ENCODE assay signal across 22 mouse cellular contexts in genomic region chr11:83580699-83581232, GRCm38 (mm10). TPM values are rescaled to one million over a fixed set of nuclear protein-coding genes. Genes with fewer than 3 reads are reported as not detected.
"Had no signal": no experiment of that assay in that cellular context is flagged by ENCODE, and none has a peak within 500 bp of the region (broad histone marks: within the 10 kb centered on the region; RNA-seq: fewer than 3 reads in every experiment).

No protein-coding gene starts in this region.

- H3K9me3 ChIP-seq: limb, embryonic 10.5 days; lung, embryonic 15.5 days; midbrain, embryonic 12.5 days; neural tube, embryonic 12.5 days had no signal

- H3K27ac ChIP-seq: left cerebral cortex, adult 2 months; limb, embryonic 10.5 days; lung, embryonic 15.5 days; midbrain, embryonic 12.5 days; neural tube, embryonic 12.5 days had no signal

- H3K4me2 ChIP-seq: liver, embryonic 11.5 days; lung, embryonic 15.5 days; midbrain, embryonic 12.5 days; neural tube, embryonic 12.5 days had no signal

- H3K4me1 ChIP-seq: midbrain, embryonic 12.5 days; neural tube, embryonic 12.5 days had no signal

- H3K9ac ChIP-seq: lung, embryonic 15.5 days; midbrain, embryonic 12.5 days; neural tube, embryonic 12.5 days had no signal

- DNase-seq: kidney, adult 9 months; kidney, postnatal 10 days; lung, postnatal 14 days; retina, postnatal 1 day; right cerebral cortex, postnatal 4 days; spleen, adult 18-20 months; thymus, adult 18-20 months; thymus, postnatal 14 days had no signal

- H3K27me3 ChIP-seq: lung, embryonic 15.5 days; midbrain, embryonic 12.5 days; neural tube, embryonic 12.5 days had no signal

- H3K4me3 ChIP-seq: left cerebral cortex, adult 2 months; limb, embryonic 10.5 days; lung, embryonic 15.5 days; midbrain, embryonic 12.5 days; neural tube, embryonic 12.5 days had no signal

- H3K36me3 ChIP-seq: limb, embryonic 10.5 days; lung, embryonic 15.5 days; midbrain, embryonic 12.5 days; neural tube, embryonic 12.5 days had no signal

RNA-seq across cellular contexts. Expression of gene Ccl5, which starts 50.4 kb away (rescaled TPM):
- total RNA-seq: layer of hippocampus, postnatal 25 days; left cerebral cortex, adult 2 months; left cerebral cortex, postnatal 14 days; midbrain, postnatal 0 days had no signal
- polyA plus RNA-seq: limb, embryonic 10.5 days; liver, embryonic 11.5 days; midbrain, embryonic 12.5 days; midbrain, postnatal 0 days; neural tube, embryonic 12.5 days had no signal

RNA-seq across cellular contexts. Expression of gene Heatr9, which starts 58.8 kb away (rescaled TPM):
- total RNA-seq: layer of hippocampus, postnatal 25 days; left cerebral cortex, adult 2 months; left cerebral cortex, postnatal 14 days; megakaryocyte-erythroid progenitor cell, adult 5-6 weeks; midbrain, postnatal 0 days; neutrophil, adult 5-6 weeks had no signal
- polyA plus RNA-seq: limb, embryonic 10.5 days; limb, embryonic 14.5 days; liver, embryonic 11.5 days; liver, embryonic 16.5 days; lung, embryonic 15.5 days; midbrain, embryonic 12.5 days; midbrain, postnatal 0 days; neural tube, embryonic 12.5 days; stomach, embryonic 14.5 days had no signal
